Mouse (Mus musculus) neural tube, embryonic 13.5 days (tissue): ENCODE measurements at regions not wholly inside any gene's neighbourhood (a gene's known extent, or its start where the extent isn't known, plus 50 kb on each side); places are given as distances from the start of the nearest gene placed in this dataset.
A peak's percentile ranks its signal among the peaks of the same experiment; 100 is the strongest.

Experiments
- ATAC-seq: fragments of 200-750 bp; cut with Nextera tagmentation; 2 replicates; pipeline ENCODE4 v1.8.0; 2017; ENCODE audit warnings: low read depth, mild to moderate bottlenecking, moderate TSS enrichment, moderate library complexity
- H3K27ac ChIP-seq: fragments of 300-500 bp; sonication (generic); replicated peaks from 2 replicates; pipeline ENCODE4 v1.5.1; 2015; ENCODE audit warnings: moderate library complexity, mild to moderate bottlenecking, inconsistent platforms
- H3K27me3 ChIP-seq: fragments of 300-500 bp; sonication (generic); 2 replicates; pipeline ENCODE4 v1.6.1; 2015; ENCODE audit warnings: mild to moderate bottlenecking, inconsistent platforms
- H3K36me3 ChIP-seq: fragments of 300-500 bp; sonication (generic); 2 replicates; pipeline ENCODE4 v1.6.1; 2015; ENCODE audit warnings: mild to moderate bottlenecking, inconsistent platforms
- H3K4me1 ChIP-seq: fragments of 300-500 bp; sonication (generic); replicated peaks from 2 replicates; pipeline ENCODE4 v1.6.1; 2015; ENCODE audit warnings: inconsistent platforms
- H3K4me2 ChIP-seq: fragments of 300-500 bp; sonication (generic); 2 replicates; pipeline ENCODE4 v1.6.1; 2015; ENCODE audit warnings: inconsistent platforms, mild to moderate bottlenecking, moderate library complexity
- H3K4me3 ChIP-seq: fragments of 300-500 bp; sonication (generic); 2 replicates; pipeline ENCODE4 v1.5.1; 2015; ENCODE audit warnings: mild to moderate bottlenecking, inconsistent platforms
- H3K9ac ChIP-seq: fragments of 300-500 bp; sonication (generic); 2 replicates; pipeline ENCODE4 v1.6.1; 2015; ENCODE audit warnings: moderate library complexity, mild to moderate bottlenecking, inconsistent platforms
- H3K9me3 ChIP-seq: fragments of 300-500 bp; sonication (generic); 2 replicates; pipeline ENCODE4 v1.6.1; 2016; ENCODE audit warnings: inconsistent platforms
- WGBS: fragments of 180-500 bp; shearing (Covaris S2); methylation state at CpG from one replicate; pipeline ENCODE4 v1.1.7; 2015; 5-methylcytosine and 5-hydroxymethylcytosine counted together

DNA sequence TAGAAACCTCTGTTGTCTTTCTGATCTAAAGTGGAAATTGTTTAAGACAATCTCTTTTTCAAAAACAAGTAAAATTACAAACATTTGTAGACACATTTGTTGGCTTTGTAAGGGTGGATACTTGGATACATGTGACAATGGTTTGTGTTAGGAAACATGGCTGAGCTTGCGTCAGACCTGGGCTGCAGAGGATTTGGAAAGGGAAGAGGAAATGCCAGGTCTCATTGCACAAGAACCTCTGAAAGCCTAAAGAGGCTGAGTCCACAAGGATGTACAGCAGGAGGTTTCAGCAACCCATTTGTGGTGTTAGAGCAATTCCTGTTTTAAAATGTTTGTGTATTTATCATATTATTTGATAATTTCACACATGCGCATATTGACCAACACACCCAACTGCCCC, 235.3 kb upstream of the Irx2 start:
- Histone ChIP-seq H3K36me3 (no peaks in the 10 kb centered on the region), H3K27me3 (no peaks in the 10 kb centered on the region), H3K4me3 (no peak overlapping the region), H3K9me3 (no peaks in the 10 kb centered on the region), H3K9ac (no peak overlapping the region), H3K4me2 (no peak overlapping the region), H3K4me1 (no peaks in the 10 kb centered on the region), H3K27ac (no peak overlapping the region)
- ATAC-seq: no peak
- WGBS: 95% methylated on average over 2 of the region's 2 CpGs

DNA sequence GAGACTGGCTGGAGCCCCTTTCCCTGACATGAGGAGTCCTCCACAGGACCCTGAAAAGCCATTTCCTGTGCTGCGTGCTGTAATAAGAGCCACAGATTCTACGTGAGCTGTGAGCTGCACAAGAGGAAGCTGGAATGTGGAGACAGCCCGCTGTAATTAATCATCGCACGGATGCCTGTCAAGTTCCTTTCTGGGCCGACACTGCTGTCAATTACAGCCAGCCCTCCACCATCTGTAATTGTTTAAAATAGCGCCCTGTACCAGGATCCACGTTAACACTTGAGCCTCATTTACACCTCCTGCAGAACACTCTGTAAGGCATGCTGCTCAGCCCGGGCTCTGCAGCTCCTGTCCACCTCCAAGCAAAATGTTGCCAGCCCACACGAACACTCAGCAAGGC, 227.9 kb upstream of the Irx2 start:
- Histone ChIP-seq H3K27me3 (peaks cover 10% of the 10 kb centered on the region; the same call in 1 of the 2 replicates), H3K4me3 (no peak overlapping the region), H3K36me3 (no peaks in the 10 kb centered on the region), H3K27ac (no peak overlapping the region), H3K9me3 (no peaks in the 10 kb centered on the region), H3K9ac (no peak overlapping the region), H3K4me1 (peaks cover 13% of the 10 kb centered on the region), H3K4me2 (no peak overlapping the region)
- WGBS: 49% methylated on average over 10 of the region's 10 CpGs
- ATAC-seq: no peak

DNA sequence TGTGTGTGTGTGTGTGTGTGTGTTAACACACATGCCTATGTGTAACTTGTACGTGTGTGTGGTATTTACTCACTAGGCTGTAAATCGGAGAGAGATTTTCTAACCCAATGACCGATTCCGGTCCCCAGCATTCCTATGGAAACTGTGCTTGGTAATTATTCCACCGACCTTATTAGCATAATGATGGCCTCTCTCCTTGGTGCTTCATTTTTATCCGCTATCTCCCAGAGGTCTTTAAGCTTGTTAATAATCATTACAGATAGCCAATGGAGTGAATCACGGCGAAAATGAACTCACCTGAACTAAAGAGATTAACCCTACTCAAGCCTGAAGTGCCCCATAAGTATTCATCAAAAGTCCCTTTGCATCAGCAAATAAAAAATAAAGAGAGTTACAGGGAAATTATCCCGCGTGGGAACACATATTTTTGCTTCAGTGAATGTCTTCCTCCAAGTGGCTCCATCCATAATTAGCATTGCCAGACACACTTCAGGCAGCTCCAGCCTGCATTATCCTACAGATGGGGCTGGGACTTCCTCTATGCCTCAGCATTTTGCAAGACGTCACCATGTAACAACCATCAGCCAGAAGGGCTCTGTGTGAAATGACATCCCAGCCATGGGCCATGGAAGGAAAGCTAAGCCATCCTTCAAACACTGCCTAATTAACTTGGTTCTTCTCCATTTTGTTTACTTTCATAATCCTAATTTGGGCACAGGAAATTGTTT, 219.2 kb upstream of the Irx2 start:
- no peak overlapping the region for H3K27ac ChIP-seq
- H3K4me2 ChIP-seq: no peak overlapping the region
- ATAC-seq: peak; percentile 86
- WGBS: 49% methylated on average over 11 of the region's 11 CpGs
- peaks cover 14% of the 10 kb centered on the region; the same call in 1 of the 2 replicates for H3K4me1 ChIP-seq
- H3K9me3 ChIP-seq: no peaks in the 10 kb centered on the region
- no peaks in the 10 kb centered on the region for H3K36me3 ChIP-seq
- peaks cover 13% of the 10 kb centered on the region; the same call in 1 of the 2 replicates for H3K27me3 ChIP-seq
- no peak overlapping the region for H3K4me3 ChIP-seq
- no peak overlapping the region for H3K9ac ChIP-seq

DNA sequence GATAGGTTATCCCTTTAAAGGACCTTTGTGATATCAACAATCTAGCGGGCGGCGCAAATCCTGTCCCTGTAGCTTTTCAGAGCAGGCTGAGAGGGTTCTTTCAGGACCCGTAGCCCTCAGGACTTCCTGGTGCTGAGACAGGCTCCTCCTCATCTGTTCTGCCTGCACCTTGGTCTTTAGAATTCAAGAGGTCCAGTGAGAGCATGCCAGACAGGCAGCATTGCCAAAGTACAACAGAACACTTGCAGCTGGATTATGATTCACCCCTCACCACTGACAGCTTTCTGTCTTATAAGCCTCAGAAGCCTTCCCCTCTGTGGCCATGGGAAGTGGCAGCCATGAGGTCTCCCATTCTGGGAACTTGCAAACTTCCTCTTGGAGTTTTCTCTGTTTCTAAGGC, 216.0 kb upstream of the Irx2 start:
- H3K4me1 ChIP-seq: peaks cover 11% of the 10 kb centered on the region; the same call in 1 of the 2 replicates
- H3K27ac ChIP-seq: no peak overlapping the region
- no peak overlapping the region for H3K4me2 ChIP-seq
- no peaks in the 10 kb centered on the region for H3K36me3 ChIP-seq
- H3K27me3 ChIP-seq: peaks cover 6% of the 10 kb centered on the region; the same call in 1 of the 2 replicates
- H3K4me3 ChIP-seq: no peak overlapping the region
- 97% methylated on average over 4 of the region's 4 CpGs for WGBS
- ATAC-seq: no peak
- H3K9me3 ChIP-seq: no peaks in the 10 kb centered on the region
- H3K9ac ChIP-seq: no peak overlapping the region

DNA sequence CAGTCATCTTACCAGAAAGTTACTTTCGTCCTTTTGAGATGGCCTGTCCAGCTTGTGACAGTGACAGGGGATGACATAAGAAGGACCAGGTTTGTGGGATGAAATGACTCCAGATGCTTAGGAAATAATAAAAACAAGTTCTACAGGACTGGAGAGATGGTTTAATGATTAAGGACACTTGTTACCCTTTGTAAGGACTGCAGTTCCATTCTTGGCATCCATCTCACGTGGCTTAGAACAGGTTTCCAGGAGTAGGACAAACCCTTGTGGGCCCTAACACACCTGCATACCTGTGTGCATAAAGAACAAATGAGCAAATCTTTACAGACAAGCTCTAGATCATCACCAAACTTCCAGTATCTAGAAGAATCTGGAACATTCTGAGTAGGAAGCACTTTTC, 211.6 kb upstream of the Irx2 start:
- no peak for ATAC-seq
- Histone ChIP-seq H3K9ac (no peak overlapping the region), H3K36me3 (no peaks in the 10 kb centered on the region), H3K4me2 (no peak overlapping the region), H3K4me1 (no peaks in the 10 kb centered on the region), H3K27me3 (peaks cover 12% of the 10 kb centered on the region; the same call in 1 of the 2 replicates), H3K27ac (no peak overlapping the region), H3K4me3 (no peak overlapping the region), H3K9me3 (no peaks in the 10 kb centered on the region)
- 80% methylated on average over 2 of the region's 2 CpGs for WGBS

DNA sequence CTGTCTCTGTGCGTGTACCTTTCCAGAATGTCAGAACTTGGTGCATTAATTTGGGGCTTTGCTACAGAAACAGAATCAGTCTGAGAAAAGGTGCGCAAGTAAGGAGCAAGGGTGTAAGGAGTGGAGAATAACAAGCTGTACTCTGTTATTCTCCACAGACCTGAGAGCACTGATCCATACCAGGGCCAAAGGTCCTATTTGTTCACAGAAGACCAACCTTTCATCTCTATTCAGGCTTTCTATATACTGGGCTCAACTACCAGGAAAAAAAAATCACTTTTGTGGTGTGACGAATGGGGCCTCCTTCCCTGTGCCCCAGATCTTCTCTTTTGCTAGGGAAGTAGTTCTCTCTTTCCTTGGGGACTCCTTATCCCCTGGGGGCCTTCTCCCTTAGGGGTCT, 210.8 kb upstream of the Irx2 start:
- ATAC-seq: no peak
- no peaks in the 10 kb centered on the region for H3K9me3 ChIP-seq
- no peaks in the 10 kb centered on the region for H3K4me1 ChIP-seq
- no peak overlapping the region for H3K9ac ChIP-seq
- H3K27me3 ChIP-seq: peaks cover 6% of the 10 kb centered on the region; the same call in 1 of the 2 replicates
- WGBS: 87% methylated on average over 3 of the region's 3 CpGs
- H3K36me3 ChIP-seq: no peaks in the 10 kb centered on the region
- H3K4me2 ChIP-seq: no peak overlapping the region
- H3K27ac ChIP-seq: no peak overlapping the region
- H3K4me3 ChIP-seq: no peak overlapping the region

DNA sequence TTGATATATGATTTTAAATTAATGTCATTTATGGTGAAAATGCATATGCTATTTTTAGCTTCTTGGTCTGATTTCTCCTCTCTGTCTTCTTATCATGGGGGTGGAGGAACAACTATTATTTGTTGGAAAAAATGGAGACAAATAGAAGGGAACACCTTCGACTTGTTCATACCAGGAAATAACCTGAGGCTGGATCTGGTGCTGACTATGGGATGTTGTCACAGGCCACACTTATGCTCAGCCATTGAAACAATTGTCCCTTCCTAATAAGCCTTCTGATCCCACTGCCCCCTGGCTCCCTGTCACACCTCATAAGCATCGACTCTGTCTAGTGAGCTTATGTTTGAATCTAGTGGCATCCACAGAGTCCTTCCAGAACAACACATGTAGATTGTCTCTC, 210.3 kb upstream of the Irx2 start:
- 82% methylated on average over 2 of the region's 2 CpGs for WGBS
- Histone ChIP-seq H3K27me3 (peaks cover 6% of the 10 kb centered on the region; the same call in 1 of the 2 replicates), H3K4me3 (no peak overlapping the region), H3K9ac (no peak overlapping the region), H3K4me1 (no peaks in the 10 kb centered on the region), H3K9me3 (no peaks in the 10 kb centered on the region), H3K27ac (no peak overlapping the region), H3K36me3 (no peaks in the 10 kb centered on the region), H3K4me2 (no peak overlapping the region)
- no peak for ATAC-seq

DNA sequence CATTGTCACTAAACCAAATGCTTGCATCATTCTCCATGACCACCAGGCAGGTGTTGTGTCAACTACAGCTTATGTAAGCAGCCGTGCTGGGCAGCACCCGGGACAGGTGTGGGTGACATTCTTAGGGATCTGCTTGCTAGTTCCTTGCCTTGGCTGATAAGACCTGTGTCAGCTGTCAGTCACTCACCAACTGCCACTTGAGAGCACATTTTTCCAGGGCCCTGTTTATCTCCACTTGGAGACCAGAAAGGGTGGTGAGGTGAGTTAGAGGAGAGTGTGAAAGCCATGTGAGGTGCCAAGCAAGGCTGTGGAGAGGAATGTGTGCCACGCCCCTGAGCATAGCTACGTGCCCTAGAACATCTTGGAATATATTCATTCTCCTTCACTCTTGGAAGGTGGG, 209.1 kb upstream of the Irx2 start:
- H3K9me3 ChIP-seq: no peaks in the 10 kb centered on the region
- no peaks in the 10 kb centered on the region for H3K4me1 ChIP-seq
- H3K4me3 ChIP-seq: no peak overlapping the region
- no peak overlapping the region for H3K27ac ChIP-seq
- peaks cover 6% of the 10 kb centered on the region; the same call in 1 of the 2 replicates for H3K27me3 ChIP-seq
- no peak overlapping the region for H3K4me2 ChIP-seq
- WGBS: 94% methylated on average over 4 of the region's 4 CpGs
- no peak for ATAC-seq
- no peak overlapping the region for H3K9ac ChIP-seq
- H3K36me3 ChIP-seq: no peaks in the 10 kb centered on the region

DNA sequence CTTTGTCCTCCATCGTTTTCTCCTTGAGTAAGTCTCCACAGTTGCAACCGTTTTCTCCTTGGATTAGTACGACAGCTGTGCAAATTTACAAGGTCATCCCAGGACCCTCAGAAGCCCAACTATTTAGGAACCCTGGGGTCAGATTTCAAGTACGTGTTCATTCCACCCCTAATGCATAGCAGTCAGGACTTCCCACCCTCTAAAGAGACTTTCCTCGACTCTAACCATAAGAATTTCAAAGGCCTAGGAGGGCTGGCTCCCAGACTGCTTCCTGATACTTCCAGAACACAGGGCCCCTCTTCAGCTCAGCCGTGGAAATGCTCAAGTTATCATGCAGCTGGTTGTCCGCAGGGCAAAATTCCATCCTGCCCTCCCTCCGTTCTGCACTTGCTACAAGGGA, 202.7 kb upstream of the Irx2 start:
- Histone ChIP-seq H3K9ac (no peak overlapping the region), H3K4me3 (no peak overlapping the region), H3K36me3 (no peaks in the 10 kb centered on the region), H3K27me3 (no peaks in the 10 kb centered on the region; the same call in 1 of the 2 replicates), H3K27ac (no peak overlapping the region), H3K9me3 (no peaks in the 10 kb centered on the region), H3K4me1 (no peaks in the 10 kb centered on the region), H3K4me2 (no peak overlapping the region)
- no peak for ATAC-seq
- WGBS: 54% methylated on average over 8 of the region's 8 CpGs

DNA sequence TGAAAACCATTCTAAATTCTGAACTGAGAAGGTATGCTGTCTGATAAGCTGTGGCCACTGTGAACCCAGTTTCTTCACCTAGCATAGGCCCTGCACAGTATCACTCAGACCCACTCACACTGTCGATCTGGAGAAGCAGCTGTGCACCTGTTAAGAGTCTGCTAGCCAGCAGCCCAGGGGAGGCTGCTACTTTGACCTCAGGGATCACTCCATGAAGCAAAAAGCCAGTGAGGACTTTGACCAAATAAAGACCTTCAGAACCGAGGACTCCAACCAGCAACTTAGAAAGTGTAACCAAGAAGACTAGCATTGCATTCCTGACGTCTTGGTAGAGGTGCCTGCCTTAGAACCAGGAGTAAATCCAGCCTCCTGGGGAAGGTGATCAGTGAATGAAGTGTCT, 183.3 kb upstream of the Irx2 start:
- Histone ChIP-seq H3K9ac (no peak overlapping the region), H3K27ac (no peak overlapping the region), H3K27me3 (no peaks in the 10 kb centered on the region), H3K4me2 (no peak overlapping the region), H3K36me3 (no peaks in the 10 kb centered on the region), H3K9me3 (no peaks in the 10 kb centered on the region), H3K4me1 (no peaks in the 10 kb centered on the region), H3K4me3 (no peak overlapping the region)
- 79% methylated on average over 3 of the region's 3 CpGs for WGBS
- no peak for ATAC-seq

DNA sequence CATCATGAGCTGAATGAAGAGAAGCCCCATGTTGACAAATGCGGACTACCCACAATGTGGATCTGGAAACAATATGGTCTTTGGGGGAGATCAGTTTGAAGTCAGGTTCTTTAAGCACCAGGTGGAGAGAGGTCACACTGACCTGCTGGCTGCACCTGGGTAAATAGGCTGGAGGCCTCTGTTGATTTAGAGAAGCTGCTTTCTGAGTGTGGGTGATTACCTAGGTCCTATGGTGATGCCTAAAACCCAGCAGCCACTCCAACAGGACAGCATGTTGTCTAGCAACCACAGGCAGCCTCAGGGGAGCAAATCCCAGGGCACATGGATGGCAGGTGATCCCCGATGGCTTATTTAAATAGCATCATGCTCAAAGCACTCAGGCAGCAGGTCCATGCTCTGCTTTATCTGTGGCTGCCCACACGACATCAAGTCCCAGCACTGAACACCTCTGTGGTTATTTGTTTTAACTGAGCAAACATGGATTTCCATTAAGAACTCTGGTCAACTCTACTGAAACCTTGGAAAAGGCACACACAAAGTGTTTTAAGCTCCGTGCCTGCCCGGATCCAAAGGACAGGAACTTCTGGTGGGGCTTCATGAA, 180.1 kb upstream of the Irx2 start:
- Histone ChIP-seq H3K36me3 (no peaks in the 10 kb centered on the region), H3K9me3 (no peaks in the 10 kb centered on the region), H3K4me3 (no peak overlapping the region), H3K4me1 (no peaks in the 10 kb centered on the region), H3K4me2 (no peak overlapping the region), H3K27me3 (no peaks in the 10 kb centered on the region), H3K27ac (no peak overlapping the region), H3K9ac (no peak overlapping the region)
- WGBS: 83% methylated on average over 5 of the region's 5 CpGs
- no peak for ATAC-seq

DNA sequence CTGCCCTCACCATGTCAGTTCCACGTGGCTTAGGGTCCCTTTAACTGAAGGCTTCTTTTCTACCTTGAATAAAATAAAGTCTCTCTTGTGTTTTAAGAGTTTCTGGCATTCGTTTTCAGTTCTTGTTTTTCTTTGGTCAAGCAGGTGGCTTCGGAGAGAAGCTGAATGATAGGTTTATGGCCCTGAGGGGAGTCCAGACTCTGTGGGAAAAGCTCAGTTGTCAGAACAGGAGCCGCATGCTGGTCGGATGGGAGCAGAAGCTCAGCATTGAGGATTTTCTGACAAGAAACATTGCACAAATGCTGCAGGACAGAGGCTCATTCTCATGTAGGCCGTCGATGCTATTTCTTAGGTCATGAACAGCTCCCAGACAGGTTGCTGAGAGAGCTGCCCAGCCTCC, 133.3 kb upstream of the Irx2 start:
- H3K27ac ChIP-seq: no peak overlapping the region
- WGBS: 61% methylated on average over 7 of the region's 7 CpGs
- peaks cover 5% of the 10 kb centered on the region for H3K4me1 ChIP-seq
- no peak for ATAC-seq
- H3K4me3 ChIP-seq: no peak overlapping the region
- H3K27me3 ChIP-seq: no peaks in the 10 kb centered on the region
- H3K9ac ChIP-seq: no peak overlapping the region
- no peaks in the 10 kb centered on the region for H3K9me3 ChIP-seq
- H3K36me3 ChIP-seq: no peaks in the 10 kb centered on the region
- H3K4me2 ChIP-seq: no peak overlapping the region

DNA sequence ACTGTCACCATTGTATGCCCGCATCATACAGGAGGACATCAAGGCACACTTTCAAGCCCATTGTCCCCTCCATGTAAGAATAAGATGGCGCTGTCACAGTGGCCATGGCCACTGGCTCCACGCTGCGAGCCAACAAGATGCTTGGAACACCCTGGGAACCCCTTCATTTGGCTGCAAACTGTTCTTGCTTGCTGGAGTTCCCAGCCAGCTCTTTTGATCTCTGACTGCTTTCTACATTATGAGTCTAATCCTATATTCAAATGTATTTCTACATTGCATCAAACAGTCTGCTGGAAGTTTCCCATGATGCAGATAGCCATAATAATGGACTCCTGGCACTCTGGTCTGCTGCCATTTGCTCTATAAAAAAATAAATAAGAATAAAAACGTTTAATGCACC, 131.6 kb upstream of the Irx2 start:
- Histone ChIP-seq H3K4me2 (no peak overlapping the region), H3K27me3 (no peaks in the 10 kb centered on the region), H3K9me3 (no peaks in the 10 kb centered on the region), H3K27ac (no peak overlapping the region), H3K4me3 (no peak overlapping the region), H3K9ac (no peak overlapping the region), H3K36me3 (no peaks in the 10 kb centered on the region), H3K4me1 (peaks cover 5% of the 10 kb centered on the region)
- WGBS: 71% methylated on average over 5 of the region's 5 CpGs
- no peak for ATAC-seq
